Mouse (Mus musculus) liver, postnatal 0 days (tissue): ENCODE data around the gene Bpgm. TPM values are rescaled to one million over a fixed set of nuclear protein-coding genes. Genes with fewer than 3 reads are reported as not detected.

ENCODE experiments used
- ATAC-seq: fragments of 200-750 bp; cut with Nextera tagmentation; 2 replicates; pipeline ENCODE4 v1.8.0; 2017; ENCODE audit warnings: mild to moderate bottlenecking, moderate library complexity
- DNase-seq: peaks from one replicate; pipeline ENCODE4 v3.0.0-alpha.2; 2016
- H3K27ac ChIP-seq: fragments of 300-500 bp; sonication (generic); 2 replicates; pipeline ENCODE4 v1.5.1; 2014; ENCODE audit warnings: antibody characterized with exemption, moderate library complexity, mild to moderate bottlenecking, low read depth
- H3K27me3 ChIP-seq: fragments of 300-500 bp; sonication (generic); 2 replicates; pipeline ENCODE4 v1.6.1; 2014; ENCODE audit warnings: low read length, control low read depth, mixed read lengths; ENCODE audit not compliant: insufficient read depth
- H3K36me3 ChIP-seq: fragments of 300-500 bp; sonication (generic); replicated peaks from 2 replicates; pipeline ENCODE4 v1.6.1; 2014; ENCODE audit warnings: mild to moderate bottlenecking, control low read depth, low read length, moderate library complexity, mixed read lengths; ENCODE audit not compliant: insufficient read depth
- H3K4me1 ChIP-seq: fragments of 300-500 bp; sonication (generic); 2 replicates; pipeline ENCODE4 v1.6.1; 2014; ENCODE audit warnings: antibody characterized with exemption, mild to moderate bottlenecking, control low read depth; ENCODE audit not compliant: insufficient read depth
- H3K4me2 ChIP-seq: fragments of 300-500 bp; sonication (generic); 2 replicates; pipeline ENCODE4 v1.6.1; 2014; ENCODE audit warnings: low read depth, mild to moderate bottlenecking, low read length, moderate library complexity, mixed read lengths
- H3K4me3 ChIP-seq: fragments of 300-500 bp; sonication (generic); 2 replicates; pipeline ENCODE4 v1.5.1; 2014; ENCODE audit warnings: low read depth, low read length
- H3K9ac ChIP-seq: fragments of 300-500 bp; sonication (generic); replicated peaks from 2 replicates; pipeline ENCODE4 v1.6.1; 2014; ENCODE audit warnings: mild to moderate bottlenecking, moderate library complexity
- H3K9me3 ChIP-seq: fragments of 300-500 bp; sonication (generic); 2 replicates; pipeline ENCODE4 v1.6.1; 2016; ENCODE audit warnings: mild to moderate bottlenecking, control low read depth, low read length, mixed read lengths
- CTCF ChIP-seq: sonication (generic); IDR thresholded peaks from 2 replicates; pipeline ENCODE4 v1.5.1; 2016; ENCODE audit warnings: antibody characterized with exemption, low read depth
- EP300 ChIP-seq: IDR thresholded peaks from 2 replicates; pipeline ENCODE4 v1.6.1; 2016; ENCODE audit warnings: antibody characterized with exemption, low read depth, mild to moderate bottlenecking
- WGBS: fragments of 180-500 bp; shearing (Covaris S2); extraction: QIAGEN DNeasy Blood & Tissue Kit; methylation state at CpG from one replicate; pipeline ENCODE4 v1.1.7; 2014; ENCODE audit not compliant: insufficient replicate concordance; 5-methylcytosine and 5-hydroxymethylcytosine counted together
- polyA plus RNA-seq: library from polyadenylated mRNA; unstranded; fragments of >200 nt; fragmentation: Nextera tagmentation; extraction: Ambion mirVana; gene quantifications from 2 replicates; pipeline ENCODE4 v1.2.1, GENCODE M21; 2015

Gene Bpgm
- polyA plus RNA-seq, 1 experiment from 2014 or later = 85.5 TPM

DNA sequence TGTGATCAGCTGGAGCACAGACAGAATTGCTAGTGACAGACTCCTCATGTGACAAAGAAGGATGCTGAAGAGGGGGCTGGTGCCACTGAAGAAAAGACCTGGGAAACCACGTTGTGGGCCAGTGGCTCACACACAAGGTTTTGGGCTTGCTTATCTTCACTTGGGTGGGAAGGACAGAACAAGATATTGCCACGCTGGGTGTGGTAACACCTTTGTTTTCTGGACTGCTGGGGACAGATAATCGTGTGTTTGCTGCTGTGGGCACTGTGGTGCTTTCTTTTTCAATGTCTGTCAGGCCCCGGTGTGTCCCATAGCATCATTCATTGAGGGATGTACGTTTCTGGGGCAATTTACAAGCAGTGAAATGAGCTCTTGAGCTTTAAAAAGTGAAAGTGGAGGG, 41.7 kb downstream of the Bpgm start:
- ATAC-seq (peak; percentile 77), DNase-seq (no peak)
- peak overlapping the region; percentile 34; the same call in 1 of the 2 replicates for H3K9ac ChIP-seq
- no peaks in the 10 kb centered on the region for H3K36me3 ChIP-seq
- 40% methylated on average over 5 of the region's 5 CpGs for WGBS
- peak overlapping the region; percentile 48; the same call in 1 of the 2 replicates for H3K4me2 ChIP-seq
- H3K27ac ChIP-seq = no peak overlapping the region
- no peaks in the 10 kb centered on the region for H3K9me3 ChIP-seq
- H3K4me3 ChIP-seq = no peak overlapping the region
- H3K4me1 ChIP-seq = peaks cover 13% of the 10 kb centered on the region
- H3K27me3 ChIP-seq = no peaks in the 10 kb centered on the region
- TF ChIP-seq EP300 (peak; percentile 90), CTCF (no peak)

DNA sequence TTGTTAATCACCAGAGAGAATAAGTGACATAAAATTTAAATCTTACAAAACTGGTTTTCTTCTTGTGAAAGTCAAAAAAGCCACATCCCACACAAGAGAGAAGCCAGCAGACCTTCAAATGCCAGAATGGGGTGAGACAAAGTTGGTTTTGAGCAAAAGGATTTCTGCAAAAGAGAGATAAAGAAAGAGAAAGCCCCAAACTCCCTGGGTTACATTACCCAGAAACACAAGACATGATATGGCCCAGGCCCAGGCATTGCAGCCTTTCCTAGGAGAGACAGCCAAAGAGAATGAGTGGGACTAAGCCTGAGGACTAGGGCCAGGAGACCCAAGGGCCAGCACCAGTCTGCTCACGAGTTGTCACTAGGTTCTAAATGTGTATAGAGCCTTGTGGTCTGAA, 43.1 kb downstream of the Bpgm start:
- no peak overlapping the region for H3K9ac ChIP-seq
- TF ChIP-seq EP300 (peak; percentile 61; the same call in 1 of the 2 replicates), CTCF (no peak)
- DNase-seq = no peak
- H3K9me3 ChIP-seq = no peaks in the 10 kb centered on the region
- H3K27ac ChIP-seq = no peak overlapping the region
- no peaks in the 10 kb centered on the region for H3K36me3 ChIP-seq
- ATAC-seq = peak; percentile 24; the same call in 1 of the 2 replicates
- peaks cover 13% of the 10 kb centered on the region for H3K4me1 ChIP-seq
- no peaks in the 10 kb centered on the region for H3K27me3 ChIP-seq
- no peak overlapping the region for H3K4me3 ChIP-seq
- WGBS = 57% methylated on average over 1 of the region's 1 CpGs
- no peak overlapping the region for H3K4me2 ChIP-seq

DNA sequence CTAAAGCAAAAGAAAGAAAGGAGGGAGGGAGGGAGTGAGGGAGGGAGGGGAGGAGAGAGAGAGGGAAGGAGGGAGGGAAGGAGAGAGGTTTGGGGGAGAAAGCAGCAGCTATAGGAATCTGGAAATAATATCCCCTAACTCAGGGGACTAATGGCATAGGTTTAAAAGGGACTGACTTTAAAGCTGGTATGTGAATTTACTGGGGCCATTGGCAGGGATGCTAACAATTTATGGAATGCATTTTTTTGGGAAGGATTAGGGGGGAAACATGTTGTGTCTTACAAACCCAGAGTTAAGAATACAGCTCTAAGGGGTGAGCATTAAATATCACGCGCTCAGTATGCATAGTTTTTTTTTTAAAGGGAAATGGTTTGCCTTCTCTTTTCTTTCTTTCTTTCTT, 44.5 kb downstream of the Bpgm start:
- ATAC-seq = no peak
- DNase-seq = no peak
- no peaks in the 10 kb centered on the region for H3K36me3 ChIP-seq
- H3K9ac ChIP-seq = no peak overlapping the region
- no peaks in the 10 kb centered on the region for H3K27me3 ChIP-seq
- peaks cover 13% of the 10 kb centered on the region for H3K4me1 ChIP-seq
- TF ChIP-seq EP300 (no peak), CTCF (no peak)
- H3K4me3 ChIP-seq = no peak overlapping the region
- no peak overlapping the region for H3K4me2 ChIP-seq
- no peaks in the 10 kb centered on the region for H3K9me3 ChIP-seq
- no peak overlapping the region for H3K27ac ChIP-seq
- WGBS = 88% methylated on average over 2 of the region's 2 CpGs

DNA sequence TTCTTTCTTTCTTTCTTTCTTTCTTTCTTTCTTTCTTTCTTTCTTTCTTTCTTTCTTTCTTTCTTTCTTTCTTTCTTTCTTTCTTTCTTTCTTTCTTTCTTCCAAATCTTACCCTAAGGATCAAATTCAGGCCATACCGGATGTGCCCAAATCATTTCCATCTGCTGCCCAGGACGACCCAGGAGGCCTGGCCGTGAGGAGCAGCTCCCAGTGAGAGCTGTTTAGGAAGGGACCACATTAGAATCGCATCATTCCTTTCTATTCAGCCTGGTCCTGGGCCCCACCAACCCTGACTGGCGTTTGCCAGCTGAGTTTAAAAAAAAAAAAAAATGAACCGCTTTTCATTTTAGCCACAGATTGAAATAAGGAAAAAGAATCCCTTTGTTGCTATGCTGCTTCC, 44.9 kb downstream of the Bpgm start:
- DNase-seq = no peak
- no peak overlapping the region for H3K4me3 ChIP-seq
- no peak overlapping the region for H3K27ac ChIP-seq
- no peak overlapping the region for H3K4me2 ChIP-seq
- TF ChIP-seq EP300 (no peak), CTCF (no peak)
- 70% methylated on average over 6 of the region's 6 CpGs for WGBS
- H3K9ac ChIP-seq = no peak overlapping the region
- no peaks in the 10 kb centered on the region for H3K36me3 ChIP-seq
- H3K27me3 ChIP-seq = no peaks in the 10 kb centered on the region
- H3K9me3 ChIP-seq = no peaks in the 10 kb centered on the region
- peaks cover 15% of the 10 kb centered on the region for H3K4me1 ChIP-seq
- ATAC-seq = no peak

DNA sequence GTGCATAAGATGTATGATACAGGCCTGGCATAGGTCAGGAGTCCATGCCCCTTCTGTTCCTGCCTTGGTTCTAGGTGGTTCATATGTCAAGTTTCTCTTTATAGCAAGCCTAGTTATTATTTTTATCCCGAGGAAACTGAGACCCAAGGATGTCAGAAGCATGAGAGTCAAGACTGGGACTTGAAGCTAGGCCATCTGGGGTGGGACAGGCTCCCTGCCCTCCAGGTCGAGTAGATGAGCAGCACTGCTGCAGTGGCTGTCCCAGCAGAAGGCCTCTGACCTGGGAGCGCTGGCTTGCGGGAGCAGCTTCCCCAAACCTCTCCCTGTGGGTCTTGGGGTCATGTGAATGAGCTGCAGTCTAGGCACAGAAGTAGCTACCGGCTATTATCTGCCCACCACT, 47.5 kb downstream of the Bpgm start:
- TF ChIP-seq CTCF = no peak
- no peak for TF ChIP-seq EP300
- Histone ChIP-seq H3K27me3 (no peaks in the 10 kb centered on the region), H3K36me3 (no peaks in the 10 kb centered on the region), H3K9me3 (no peaks in the 10 kb centered on the region), H3K4me1 (peaks cover 30% of the 10 kb centered on the region), H3K9ac (no peak overlapping the region), H3K4me2 (no peak overlapping the region), H3K4me3 (no peak overlapping the region), H3K27ac (no peak overlapping the region)
- 63% methylated on average over 5 of the region's 5 CpGs for WGBS
- DNase-seq (no peak), ATAC-seq (no peak)

DNA sequence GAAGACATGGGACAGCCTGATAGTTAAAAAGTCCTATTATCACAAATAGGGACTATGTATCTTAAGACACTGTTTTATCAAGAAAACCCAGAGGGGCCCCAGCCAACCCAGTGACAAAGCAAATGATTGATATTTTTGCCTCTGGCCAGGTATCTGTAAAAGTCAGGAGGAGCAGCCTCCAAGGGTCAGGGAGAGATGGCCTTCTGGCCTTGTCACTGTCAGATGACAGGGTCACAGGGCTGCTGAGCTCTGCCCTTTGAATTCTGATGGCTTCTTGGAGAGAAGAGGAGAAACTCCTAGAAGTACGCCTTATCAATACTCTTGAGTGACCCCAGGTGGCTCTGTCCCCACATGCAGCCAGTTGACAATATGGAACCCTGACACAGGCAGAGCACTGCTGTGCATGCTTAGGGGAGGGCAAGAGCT, 49.5 kb downstream of the Bpgm start:
- DNase-seq (no peak), ATAC-seq (0 out of 2 replicates have a peak, but pooled peaks have one; percentile 8)
- Histone ChIP-seq H3K4me2 (no peak overlapping the region), H3K4me1 (peaks cover 30% of the 10 kb centered on the region), H3K27me3 (no peaks in the 10 kb centered on the region), H3K27ac (no peak overlapping the region), H3K36me3 (no peaks in the 10 kb centered on the region), H3K9me3 (no peaks in the 10 kb centered on the region), H3K4me3 (no peak overlapping the region), H3K9ac (no peak overlapping the region)
- 0 out of 2 replicates have a peak, but pooled peaks have one; percentile 12 for TF ChIP-seq CTCF
- no peak for TF ChIP-seq EP300
- WGBS = 79% methylated on average over 1 of the region's 1 CpGs

DNA sequence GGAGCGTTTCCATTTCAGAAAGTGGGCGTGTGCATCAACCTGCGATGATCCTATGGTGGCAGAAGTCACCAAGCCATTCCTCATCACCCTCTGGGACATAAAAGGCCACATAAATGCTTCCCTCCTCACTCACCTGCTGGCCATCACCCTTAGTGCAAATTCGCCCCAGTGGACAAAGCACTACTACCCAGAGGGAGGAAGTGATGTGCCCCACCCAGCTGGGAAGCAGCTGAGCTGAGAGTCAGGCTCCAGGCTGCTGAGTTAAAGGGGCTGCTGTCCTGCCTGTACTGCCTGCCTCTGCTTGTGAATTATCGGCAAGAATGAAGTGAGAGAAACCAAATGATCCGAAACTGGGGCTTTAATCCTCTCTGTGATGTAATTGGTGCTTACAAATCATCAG, 49.9 kb downstream of the Bpgm start:
- Histone ChIP-seq H3K9me3 (no peaks in the 10 kb centered on the region), H3K27me3 (no peaks in the 10 kb centered on the region), H3K36me3 (no peaks in the 10 kb centered on the region), H3K4me1 (peaks cover 30% of the 10 kb centered on the region), H3K9ac (no peak overlapping the region), H3K4me2 (no peak overlapping the region), H3K4me3 (no peak overlapping the region), H3K27ac (no peak overlapping the region)
- no peak for ATAC-seq
- TF ChIP-seq CTCF (no peak), EP300 (no peak)
- no peak for DNase-seq
- WGBS = 57% methylated on average over 6 of the region's 6 CpGs
